Mouse (Mus musculus) E14TG2a.4 (cell line): ENCODE data around the gene Tpst1.

Source experiments
- CTCF ChIP-seq: conservative IDR thresholded peaks from 2 replicates; pipeline ENCODE4 v1.5.1; 2014; ENCODE audit warnings: low read length
- NANOG ChIP-seq: IDR thresholded peaks from 2 replicates; pipeline ENCODE4 v1.6.1; 2014; ENCODE audit warnings: borderline replicate concordance, low read length, mixed read lengths

DNA sequence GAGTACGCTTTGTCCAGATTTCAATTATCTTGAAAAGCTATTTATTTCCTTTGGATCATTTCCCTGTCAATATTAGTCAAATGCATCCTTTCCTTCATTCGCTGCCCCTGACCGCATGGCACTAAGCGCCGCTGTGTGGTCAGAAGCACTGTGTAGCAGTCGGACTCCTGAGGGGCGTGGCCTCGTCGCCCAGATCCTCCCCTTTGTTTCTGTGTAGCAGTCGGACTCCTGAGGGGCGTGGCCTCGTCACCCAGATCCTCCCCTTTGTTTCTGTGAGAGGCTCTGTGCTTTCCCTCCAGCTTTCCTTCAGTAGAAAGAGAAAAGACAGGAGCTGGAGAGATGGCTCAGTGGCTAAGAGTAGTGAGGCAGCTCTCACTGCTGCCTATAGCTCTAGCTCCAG, 23.6 kb downstream of the Tpst1 start:
- no peak; the same call in 1 of the 2 replicates for TF ChIP-seq CTCF
- no peak for TF ChIP-seq NANOG
